Mouse (Mus musculus) heart, embryonic 11.5 days (tissue): ENCODE measurements around the gene Fcgrt. TPM values are rescaled to one million over a fixed set of nuclear protein-coding genes. Genes with fewer than 3 reads are reported as not detected.
A peak's percentile ranks its signal among the peaks of the same experiment; 100 is the strongest.
"Not testable (repeated sequence)": the region's sequence is repeated elsewhere in the genome, so short reads cannot be mapped to it uniquely, and the experiment has no call there.

Experiments
- ATAC-seq: fragments of 200-750 bp; cut with Nextera tagmentation; replicated peaks from 2 replicates; pipeline ENCODE4 v1.8.0; 2017; ENCODE audit warnings: moderate library complexity; ENCODE audit not compliant: insufficient number of reproducible peaks, low FRiP score, low TSS enrichment
- H3K27ac ChIP-seq: fragments of 300-500 bp; sonication (generic); 2 replicates; pipeline ENCODE4 v1.5.1; 2014; ENCODE audit warnings: mild to moderate bottlenecking, low read depth, low read length
- H3K27me3 ChIP-seq: fragments of 300-500 bp; sonication (generic); 2 replicates; pipeline ENCODE4 v1.6.1; 2014; ENCODE audit warnings: mild to moderate bottlenecking, low read length, mixed read lengths; ENCODE audit not compliant: control insufficient read depth, insufficient read depth
- H3K36me3 ChIP-seq: fragments of 300-500 bp; sonication (generic); 2 replicates; pipeline ENCODE4 v1.6.1; 2014; ENCODE audit warnings: mild to moderate bottlenecking, low read length, moderate library complexity, mixed read lengths; ENCODE audit not compliant: control insufficient read depth, insufficient read depth
- H3K4me1 ChIP-seq: fragments of 300-500 bp; sonication (generic); 2 replicates; pipeline ENCODE4 v1.6.1; 2014; ENCODE audit warnings: low read length; ENCODE audit not compliant: control insufficient read depth, insufficient read depth
- H3K4me2 ChIP-seq: fragments of 300-500 bp; sonication (generic); 2 replicates; pipeline ENCODE4 v1.6.1; 2014; ENCODE audit warnings: mild to moderate bottlenecking, moderate library complexity
- H3K4me3 ChIP-seq: fragments of 300-500 bp; sonication (generic); 2 replicates; pipeline ENCODE4 v1.5.1; 2014; ENCODE audit warnings: low read depth, low read length
- H3K9ac ChIP-seq: fragments of 300-500 bp; sonication (generic); 2 replicates; pipeline ENCODE4 v1.6.1; 2014; ENCODE audit warnings: mild to moderate bottlenecking, low read depth, low read length, moderate library complexity
- H3K9me3 ChIP-seq: fragments of 300-500 bp; sonication (generic); replicated peaks from 2 replicates; pipeline ENCODE4 v1.6.1; 2016; ENCODE audit warnings: low read length; ENCODE audit not compliant: control insufficient read depth
- WGBS: fragments of 180-500 bp; shearing (Covaris S2); extraction: QIAGEN DNeasy Blood & Tissue Kit; methylation state at CpG from one replicate; pipeline ENCODE4 v1.1.7; 2014; ENCODE audit not compliant: insufficient replicate concordance; 5-methylcytosine and 5-hydroxymethylcytosine counted together
- polyA plus RNA-seq: library from polyadenylated mRNA; unstranded; fragments of >200 nt; fragmentation: Nextera tagmentation; extraction: Ambion mirVana; gene quantifications from 2 replicates; pipeline ENCODE4 v1.2.1, GENCODE M21; 2014

Fcgrt gene
- polyA plus RNA-seq, 1 experiment from 2014 or later, result 15.1 TPM

DNA sequence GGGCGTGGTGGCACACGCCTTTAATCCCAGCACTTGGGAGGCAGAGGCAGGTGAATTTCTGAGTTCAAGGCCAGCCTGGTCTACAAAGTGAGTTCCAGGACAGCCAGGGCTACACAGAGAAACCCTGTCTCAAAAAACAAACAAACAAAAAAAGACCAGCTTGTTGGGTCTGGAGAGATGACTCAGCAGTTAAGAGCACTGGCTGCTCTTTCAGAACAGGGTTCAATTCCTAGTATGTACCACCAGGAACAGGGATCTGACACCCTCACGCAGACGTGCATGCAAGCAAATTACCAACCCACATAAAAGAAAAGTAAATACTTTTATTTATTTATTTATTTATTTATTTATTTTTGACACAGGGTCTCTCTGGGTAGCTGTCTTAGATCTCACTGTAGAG, 6.4 kb upstream of the Fcgrt start:
- not testable (repeated sequence) for H3K27ac ChIP-seq, H3K27me3 ChIP-seq, H3K4me1 ChIP-seq, H3K4me2 ChIP-seq, H3K9me3 ChIP-seq, ATAC-seq, H3K36me3 ChIP-seq, H3K9ac ChIP-seq, H3K4me3 ChIP-seq
- 85% methylated on average over 4 of the region's 4 CpGs for whole genome bisulfite sequencing

DNA sequence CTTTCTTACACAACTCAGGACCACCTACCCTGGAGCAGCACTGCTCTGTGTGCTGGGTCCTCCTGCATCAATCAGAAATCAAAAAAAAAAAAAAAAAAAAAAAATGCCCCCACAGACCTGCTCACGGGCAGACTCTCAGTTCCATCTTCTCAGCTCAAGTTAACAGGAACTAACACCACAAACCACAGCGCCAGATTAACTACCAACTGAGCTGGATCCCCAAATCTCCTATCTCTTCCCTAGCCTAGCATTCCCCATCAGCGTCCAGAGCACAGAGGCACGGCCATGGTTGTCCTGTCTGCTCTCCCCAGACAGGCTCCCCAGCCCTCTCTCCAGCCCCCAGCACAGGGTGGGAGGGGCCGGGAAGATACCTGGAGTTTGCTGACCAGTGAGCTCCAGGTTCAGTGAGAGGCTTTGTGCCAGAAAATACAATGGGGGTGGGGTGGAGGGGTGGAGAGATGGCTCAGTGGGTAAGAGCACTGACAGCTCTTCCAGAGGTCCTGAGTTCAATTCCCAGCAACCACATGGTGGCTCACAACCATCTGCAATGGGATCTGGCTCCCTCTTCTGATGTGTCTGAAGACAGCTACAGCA, 3.5 kb upstream of the Fcgrt start:
- Histone ChIP-seq H3K9ac (no peak overlapping the region), H3K27me3 (no peaks in the 10 kb centered on the region), H3K27ac (no peak overlapping the region), H3K4me3 (no peak overlapping the region), H3K4me1 (peaks cover 10% of the 10 kb centered on the region), H3K9me3 (no peaks in the 10 kb centered on the region), H3K36me3 (no peaks in the 10 kb centered on the region), H3K4me2 (no peak overlapping the region)
- 46% methylated on average over 5 of the region's 5 CpGs for WGBS
- no peak for ATAC-seq

DNA sequence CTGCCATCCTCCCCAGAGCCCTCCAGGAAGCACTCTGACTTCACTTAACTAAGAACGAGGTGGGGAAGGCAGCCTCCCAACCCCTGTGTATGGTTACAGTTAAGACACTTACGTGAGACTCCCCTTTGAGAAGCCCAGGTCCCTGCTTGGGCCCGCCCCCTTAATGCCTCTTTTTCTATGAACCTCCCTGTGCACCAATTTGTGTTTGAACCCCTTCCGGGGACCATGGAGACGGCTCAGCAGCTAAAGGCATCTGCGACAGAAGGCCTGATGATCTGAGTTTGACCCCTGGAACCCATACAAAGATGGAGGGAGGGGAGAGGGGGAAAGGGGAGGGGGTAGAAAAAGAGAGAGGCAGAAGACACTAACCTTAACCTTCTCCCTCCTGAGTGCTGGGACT, 2.8 kb upstream of the Fcgrt start:
- no peaks in the 10 kb centered on the region for H3K9me3 ChIP-seq
- WGBS, result 56% methylated on average over 6 of the region's 6 CpGs
- no peak overlapping the region for H3K27ac ChIP-seq
- ATAC-seq, result no peak
- H3K36me3 ChIP-seq, result no peaks in the 10 kb centered on the region
- no peak overlapping the region for H3K9ac ChIP-seq
- peaks cover 10% of the 10 kb centered on the region for H3K4me1 ChIP-seq
- no peak overlapping the region for H3K4me2 ChIP-seq
- no peaks in the 10 kb centered on the region for H3K27me3 ChIP-seq
- H3K4me3 ChIP-seq, result no peak overlapping the region

- no peak overlapping the region for H3K27ac ChIP-seq
- H3K36me3 ChIP-seq, result no peaks in the 10 kb centered on the region
- WGBS, result 76% methylated on average over 8 of the region's 8 CpGs
- no peaks in the 10 kb centered on the region for H3K9me3 ChIP-seq
- no peak for ATAC-seq
- H3K27me3 ChIP-seq, result no peaks in the 10 kb centered on the region
- H3K4me2 ChIP-seq, result no peak overlapping the region
- H3K4me1 ChIP-seq, result peaks cover 10% of the 10 kb centered on the region
- H3K9ac ChIP-seq, result no peak overlapping the region
- no peak overlapping the region for H3K4me3 ChIP-seq
Measured at GRCm38 (mm10) chr7:45105491-45105890, 1.8 kb upstream of the Fcgrt start.

GRCm38 (mm10) chr7:45104941-45105340, 1.3 kb upstream of the Fcgrt start:
- WGBS, result 62% methylated on average over 5 of the region's 5 CpGs
- Histone ChIP-seq H3K36me3 (no peaks in the 10 kb centered on the region), H3K9ac (no peak overlapping the region), H3K27me3 (no peaks in the 10 kb centered on the region), H3K4me1 (peaks cover 10% of the 10 kb centered on the region), H3K4me2 (no peak overlapping the region), H3K27ac (no peak overlapping the region), H3K9me3 (no peaks in the 10 kb centered on the region), H3K4me3 (no peak overlapping the region)
- ATAC-seq, result no peak

DNA sequence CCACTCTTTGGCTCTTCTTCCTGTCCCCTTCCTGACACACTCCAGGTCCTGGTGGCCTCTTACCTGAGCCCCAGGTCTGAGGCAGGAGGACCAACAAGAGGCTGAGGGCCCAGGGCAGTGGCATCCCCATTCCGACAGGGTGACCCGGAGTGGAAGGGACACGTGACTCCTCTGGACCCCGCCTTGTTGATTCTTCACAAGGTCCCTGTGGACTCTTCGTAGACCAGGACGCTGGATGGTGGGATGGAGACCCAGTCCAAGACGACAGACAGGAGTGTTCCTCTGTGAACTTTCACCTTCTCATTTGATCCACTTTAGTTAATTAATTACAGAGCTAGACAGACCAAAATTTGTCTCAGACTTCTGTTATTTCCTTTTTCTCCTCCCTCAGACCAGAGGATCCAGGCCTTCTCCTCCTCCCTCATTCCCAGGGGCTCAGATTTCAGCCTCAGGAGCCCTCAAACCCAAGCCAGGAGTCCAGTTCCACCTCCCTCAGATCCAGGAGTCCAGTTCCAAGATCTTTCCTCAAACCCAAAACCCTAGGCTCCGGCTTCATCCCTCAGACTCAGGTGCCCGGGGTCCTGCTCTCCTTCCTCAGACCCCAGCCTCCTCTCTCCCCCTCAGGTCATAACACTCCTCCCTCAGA, 588 bp downstream of the Fcgrt start:
- Histone ChIP-seq H3K27ac (peak overlapping the region; percentile 73), H3K4me2 (peak overlapping the region; percentile 36), H3K4me3 (no peak overlapping the region), H3K4me1 (peaks cover 10% of the 10 kb centered on the region), H3K9me3 (no peaks in the 10 kb centered on the region), H3K36me3 (no peaks in the 10 kb centered on the region), H3K9ac (peak overlapping the region; percentile 54), H3K27me3 (no peaks in the 10 kb centered on the region)
- ATAC-seq, result no peak
- WGBS, result 74% methylated on average over 9 of the region's 9 CpGs

GRCm38 (mm10) chr7:45102441-45102840, 1.2 kb downstream of the Fcgrt start:
- Histone ChIP-seq H3K4me2 (no peak overlapping the region), H3K27me3 (no peaks in the 10 kb centered on the region), H3K9ac (no peak overlapping the region), H3K4me3 (no peak overlapping the region), H3K9me3 (no peaks in the 10 kb centered on the region), H3K4me1 (peaks cover 10% of the 10 kb centered on the region), H3K36me3 (no peaks in the 10 kb centered on the region), H3K27ac (no peak overlapping the region)
- ATAC-seq, result no peak
- WGBS, result 81% methylated on average over 11 of the region's 11 CpGs

GRCm38 (mm10) chr7:45100046-45100445, 3.6 kb downstream of the Fcgrt start:
- H3K4me1 ChIP-seq, result peaks cover 10% of the 10 kb centered on the region
- no peaks in the 10 kb centered on the region for H3K36me3 ChIP-seq
- no peaks in the 10 kb centered on the region for H3K27me3 ChIP-seq
- H3K27ac ChIP-seq, result no peak overlapping the region
- no peak for ATAC-seq
- no peak overlapping the region for H3K4me3 ChIP-seq
- WGBS, result 82% methylated on average over 6 of the region's 6 CpGs
- no peak overlapping the region for H3K9ac ChIP-seq
- H3K9me3 ChIP-seq, result no peaks in the 10 kb centered on the region
- H3K4me2 ChIP-seq, result no peak overlapping the region
